Mouse (Mus musculus): ENCODE measurements around the gene Iqcm.

GRCm38 (mm10) chr8:75549284-75549683 is 100.8 kb downstream of the Iqcm start:
- TF ChIP-seq USF1 (IDR thresholded peaks at IDR 0.05; ENCODE audit: low read depth), result no peak
- no peak for TF ChIP-seq E2F4 (IDR thresholded peaks at IDR 0.05; ENCODE audit: insufficient read depth)
- TF ChIP-seq MYOD1 (IDR thresholded peaks at IDR 0.05; ENCODE audit: control insufficient read depth in 1 of 3, insufficient read length in 2 of 3, low read depth in 2 of 3), result no peak
- TF ChIP-seq POLR2A (IDR thresholded peaks at IDR 0.05; ENCODE audit: insufficient read length, low read depth), result no peak
- TF ChIP-seq TCF12 (IDR thresholded peaks at IDR 0.05; ENCODE audit: insufficient read depth, poor library complexity, severe bottlenecking), result no peak
- no peak for TF ChIP-seq POLR2AphosphoS2 (IDR thresholded peaks at IDR 0.05; ENCODE audit: insufficient read length, low read depth)
- TF ChIP-seq MYOG (IDR thresholded peaks at IDR 0.05; ENCODE audit: control insufficient read depth in 1 of 3, insufficient read depth in 1 of 3, insufficient read length in 2 of 3, low read depth in 2 of 3), result no peak
- no peak for TF ChIP-seq MAX (IDR thresholded peaks at IDR 0.05; ENCODE audit: low read depth)
